Mouse (Mus musculus): ENCODE data around the gene P3h1. TPM values are rescaled to one million over a fixed set of nuclear protein-coding genes. Genes with fewer than 3 reads are reported as not detected.

Gene P3h1
- total and polyA plus RNA-seq, 3 experiments: 15.7 to 30.2 TPM; not detected in 1

DNA sequence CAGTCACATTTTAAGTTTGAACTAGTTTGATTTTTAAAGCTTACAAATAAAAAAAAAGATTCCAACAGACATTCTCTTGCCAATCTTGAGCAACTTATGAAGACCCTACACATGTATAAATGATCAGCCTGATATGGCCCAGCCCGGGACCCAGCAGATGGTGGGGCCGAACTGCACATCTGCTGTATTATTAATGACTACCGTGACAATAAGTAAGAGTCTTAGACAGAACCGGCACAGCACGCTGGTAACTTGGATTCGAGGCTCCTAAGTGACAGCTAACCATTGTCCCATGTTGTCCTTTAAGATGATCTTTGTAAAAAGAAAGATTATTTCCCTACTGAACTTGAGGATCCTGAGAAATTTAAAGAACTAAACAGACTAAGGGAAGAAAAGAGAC is 43.3 kb upstream of the P3h1 start:
- H3K36me3 ChIP-seq (ENCODE audit: control insufficient read depth in 1 of 2, insufficient read depth in 2 of 2, low read length in 2 of 2): peaks cover 8 to 68% of the 10 kb centered on the region in 2 experiments
- H3K4me3 ChIP-seq (ENCODE audit: control insufficient read depth in 1 of 2, insufficient read depth in 1 of 2, low read depth in 2 of 2, low read length in 2 of 2): peak overlapping the region; percentile 74 to 96
- H3K79me2 ChIP-seq (ENCODE audit: control insufficient read depth, insufficient read depth, low read length, poor library complexity): peaks cover 44% of the 10 kb centered on the region
- TF ChIP-seq ZNF384 (IDR thresholded peaks at IDR 0.05; ENCODE audit: low read depth, low read length) (no peak), NELFE (IDR thresholded peaks at IDR 0.05; ENCODE audit: low read depth, low read length) (no peak), MXI1 (IDR thresholded peaks at IDR 0.05; ENCODE audit: low read depth, low read length) (no peak)
- peak overlapping the region; percentile 98 for H3K9ac ChIP-seq (ENCODE audit: control insufficient read depth, low read depth, low read length, poor library complexity, severe bottlenecking)
- no peaks in the 10 kb centered on the region for H3K9me3 ChIP-seq (replicated peaks; ENCODE audit: insufficient read depth, low read length)
- DNase-seq (ENCODE audit: low read depth, low spot score): peak; percentile 67
- H3K27ac ChIP-seq (ENCODE audit: control insufficient read depth, low read depth, low read length): peak overlapping the region; percentile 100
- H3K27me3 ChIP-seq (ENCODE audit: control insufficient read depth in 1 of 2, insufficient read depth in 2 of 2, low read length in 2 of 2): no peaks in the 10 kb centered on the region
- H3K4me1 ChIP-seq (ENCODE audit: control insufficient read depth in 1 of 2, insufficient read depth in 2 of 2, low read length in 2 of 2): peaks cover 18 to 54% of the 10 kb centered on the region in 2 experiments

DNA sequence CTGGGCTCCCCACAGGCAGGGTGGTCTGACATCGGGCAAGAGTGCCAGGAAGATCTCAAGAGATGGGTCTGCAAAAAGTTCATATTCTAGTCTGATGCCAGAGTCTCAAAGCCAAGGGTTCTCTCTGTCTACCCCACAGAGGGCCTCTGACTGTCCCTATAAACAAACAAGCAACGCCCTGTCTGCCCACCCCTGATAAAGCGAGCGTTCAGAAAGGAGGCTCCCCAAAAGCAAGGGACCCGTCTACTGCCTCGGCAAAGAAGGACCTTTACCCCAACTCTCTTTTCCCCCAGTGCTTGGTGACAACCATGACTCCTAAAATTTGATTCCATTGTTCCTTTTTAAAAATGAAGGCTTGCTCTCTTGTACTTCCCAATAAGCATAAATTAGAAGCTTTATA is 42.9 kb upstream of the P3h1 start, which contains the start of gene Ermap:
Ermap (minus strand) TSS at position 148 of the 400 bp plus-strand sequence.
- Histone ChIP-seq H3K79me2 (ENCODE audit: control insufficient read depth, insufficient read depth, low read length, poor library complexity) (peaks cover 44% of the 10 kb centered on the region), H3K4me1 (ENCODE audit: control insufficient read depth in 1 of 2, insufficient read depth in 2 of 2, low read length in 2 of 2) (peaks cover 20 to 57% of the 10 kb centered on the region in 2 experiments), H3K9ac (ENCODE audit: control insufficient read depth, low read depth, low read length, poor library complexity, severe bottlenecking) (peak within 1 kb of the TSS; percentile 98), H3K27me3 (ENCODE audit: control insufficient read depth in 1 of 2, insufficient read depth in 2 of 2, low read length in 2 of 2) (no peaks in the 10 kb centered on the region), H3K27ac (ENCODE audit: control insufficient read depth, low read depth, low read length) (peak within 1 kb of the TSS; percentile 100), H3K36me3 (ENCODE audit: control insufficient read depth in 1 of 2, insufficient read depth in 2 of 2, low read length in 2 of 2) (peaks cover 4 to 69% of the 10 kb centered on the region in 2 experiments), H3K4me3 (ENCODE audit: control insufficient read depth in 1 of 2, insufficient read depth in 1 of 2, low read depth in 2 of 2, low read length in 2 of 2) (peak within 1 kb of the TSS; percentile 74 to 96), H3K9me3 (replicated peaks; ENCODE audit: insufficient read depth, low read length) (no peaks in the 10 kb centered on the region)
- TF ChIP-seq EP300 (IDR thresholded peaks at IDR 0.05; ENCODE audit: low read depth in 1 of 2, low read length in 2 of 2): peak; percentile 85 to 95
- TF ChIP-seq MYB (IDR thresholded peaks at IDR 0.05; ENCODE audit: low read depth, low read length): peak; percentile 73; the same call in 1 of the 2 replicates
- TF ChIP-seq HCFC1 (IDR thresholded peaks at IDR 0.05; ENCODE audit: low read depth, low read length): peak; percentile 42; the same call in 1 of the 2 replicates
- TF ChIP-seq ZKSCAN1 (IDR thresholded peaks at IDR 0.05; ENCODE audit: low read depth, low read length): no peak
- peak; percentile 93 for TF ChIP-seq TAL1 (IDR thresholded peaks at IDR 0.05; ENCODE audit: low read length)
- TF ChIP-seq RAD21 (IDR thresholded peaks at IDR 0.05; ENCODE audit: low read depth, low read length): no peak
- peak; percentile 95 for TF ChIP-seq TBP (IDR thresholded peaks at IDR 0.05; ENCODE audit: low read depth, low read length)
- peak; percentile 91 for TF ChIP-seq GATA1 (IDR thresholded peaks at IDR 0.05; ENCODE audit: low read depth, low read length)
- TF ChIP-seq POLR2AphosphoS2 (IDR thresholded peaks at IDR 0.05; ENCODE audit: low read length): peak; percentile 52
- peak; percentile 73 for TF ChIP-seq MXI1 (IDR thresholded peaks at IDR 0.05; ENCODE audit: low read depth, low read length)
- peak; percentile 23; the same call in 1 of the 2 replicates for TF ChIP-seq BHLHE40 (IDR thresholded peaks at IDR 0.05; ENCODE audit: borderline replicate concordance, low read depth, low read length)
- TF ChIP-seq CTCF (IDR thresholded peaks at IDR 0.05 in 2 of 3, conservative IDR thresholded peaks at IDR 0.05 in 1 of 3; ENCODE audit: control insufficient read depth in 1 of 3, insufficient read depth in 1 of 3, low read depth in 2 of 3, low read length in 3 of 3, poor library complexity in 1 of 3, severe bottlenecking in 1 of 3): no peak
- no peak for TF ChIP-seq USF2 (IDR thresholded peaks at IDR 0.05; ENCODE audit: borderline replicate concordance in 1 of 2, insufficient read depth in 1 of 2, low read depth in 1 of 2, low read length in 2 of 2)
- no peak for TF ChIP-seq MAFK (IDR thresholded peaks at IDR 0.05; ENCODE audit: borderline replicate concordance, low read depth, low read length)
- peak; percentile 88; the same call in 1 of the 2 replicates for TF ChIP-seq ZMIZ1 (IDR thresholded peaks at IDR 0.05; ENCODE audit: low read depth, low read length)
- peak; percentile 94 for TF ChIP-seq TCF12 (IDR thresholded peaks at IDR 0.05; ENCODE audit: low read depth, low read length)
- no peak for TF ChIP-seq NRF1 (IDR thresholded peaks at IDR 0.05; ENCODE audit: insufficient read depth, low read depth, low read length, poor library complexity, severe bottlenecking)
- no peak for TF ChIP-seq JUND (IDR thresholded peaks at IDR 0.05; ENCODE audit: low read depth, low read length)
- TF ChIP-seq MAZ (IDR thresholded peaks at IDR 0.05; ENCODE audit: low read depth, low read length): peak; percentile 76; the same call in 1 of the 2 replicates
- TF ChIP-seq ETS1 (IDR thresholded peaks at IDR 0.05; ENCODE audit: low read depth, low read length): peak; percentile 75
- peak; percentile 32 to 87; a peak in 2 of 4 replicates for TF ChIP-seq POLR2A (IDR thresholded peaks at IDR 0.05; ENCODE audit: control insufficient read depth in 1 of 2, insufficient read depth in 1 of 2, low read depth in 1 of 2, low read length in 2 of 2, poor library complexity in 1 of 2)
- TF ChIP-seq CHD2 (IDR thresholded peaks at IDR 0.05; ENCODE audit: low read length): no peak
- TF ChIP-seq NELFE (IDR thresholded peaks at IDR 0.05; ENCODE audit: low read depth, low read length): peak; percentile 85
- TF ChIP-seq SIN3A (IDR thresholded peaks at IDR 0.05; ENCODE audit: low read length): peak; percentile 91
- peak; percentile 87; the same call in 1 of the 2 replicates for TF ChIP-seq UBTF (IDR thresholded peaks at IDR 0.05; ENCODE audit: borderline replicate concordance, insufficient read depth, low read depth, low read length)
- peak; percentile 91 for DNase-seq (ENCODE audit: low read depth, low spot score)
